Mouse (Mus musculus) limb, embryonic 11.5 days (tissue): ENCODE results near the gene Elfn1. TPM values are rescaled to one million over a fixed set of nuclear protein-coding genes. Genes with fewer than 3 reads are reported as not detected.

ENCODE experiments used
- ATAC-seq: fragments of 200-750 bp; cut with Nextera tagmentation; 2 replicates; pipeline ENCODE4 v1.8.0; 2017; ENCODE audit warnings: low read depth; ENCODE audit not compliant: insufficient number of reproducible peaks, low FRiP score, low TSS enrichment
- DNase-seq: peaks from one replicate; pipeline ENCODE4 v3.0.0-alpha.2; 2015; ENCODE audit warnings: low spot score
- H3K27ac ChIP-seq: fragments of 300-500 bp; sonication (generic); replicated peaks from 2 replicates; pipeline ENCODE4 v1.5.1; 2014; ENCODE audit warnings: low read depth, mild to moderate bottlenecking, low read length
- H3K27me3 ChIP-seq: fragments of 300-500 bp; sonication (generic); 2 replicates; pipeline ENCODE4 v1.6.1; 2014; ENCODE audit warnings: mild to moderate bottlenecking, low read length, mixed read lengths; ENCODE audit not compliant: control insufficient read depth, insufficient read depth
- H3K36me3 ChIP-seq: fragments of 300-500 bp; sonication (generic); 2 replicates; pipeline ENCODE4 v1.6.1; 2014; ENCODE audit warnings: mild to moderate bottlenecking, low read length, moderate library complexity, mixed read lengths; ENCODE audit not compliant: control insufficient read depth, insufficient read depth
- H3K4me1 ChIP-seq: fragments of 300-500 bp; sonication (generic); 2 replicates; pipeline ENCODE4 v1.6.1; 2014; ENCODE audit warnings: low read length, mixed read lengths; ENCODE audit not compliant: control insufficient read depth, insufficient read depth
- H3K4me2 ChIP-seq: fragments of 300-500 bp; sonication (generic); 2 replicates; pipeline ENCODE4 v1.6.1; 2014; ENCODE audit warnings: low read depth, mild to moderate bottlenecking, moderate library complexity; ENCODE audit not compliant: severe bottlenecking
- H3K4me3 ChIP-seq: fragments of 300-500 bp; sonication (generic); 2 replicates; pipeline ENCODE4 v1.5.1; 2014; ENCODE audit warnings: low read depth, low read length
- H3K9ac ChIP-seq: fragments of 300-500 bp; sonication (generic); 2 replicates; pipeline ENCODE4 v1.6.1; 2014; ENCODE audit warnings: mild to moderate bottlenecking, low read length
- H3K9me3 ChIP-seq: fragments of 300-500 bp; sonication (generic); 2 replicates; pipeline ENCODE4 v1.6.1; 2016; ENCODE audit warnings: low read length; ENCODE audit not compliant: control insufficient read depth
- WGBS: fragments of 180-500 bp; shearing (Covaris S2); extraction: QIAGEN DNeasy Blood & Tissue Kit; methylation state at CpG from one replicate; pipeline ENCODE4 v1.1.7; 2014; 5-methylcytosine and 5-hydroxymethylcytosine counted together
- polyA plus RNA-seq: library from polyadenylated mRNA; unstranded; fragments of >200 nt; fragmentation: Nextera tagmentation; extraction: Ambion mirVana; gene quantifications from 2 replicates; pipeline ENCODE4 v1.2.1, GENCODE M21; 2014

Gene Elfn1
- polyA plus RNA-seq, 1 experiment from 2014 or later, result 0.08 TPM

- WGBS, result 81% methylated on average over 7 of the region's 7 CpGs
- H3K9ac ChIP-seq, result no peak overlapping the region
- H3K36me3 ChIP-seq, result no peaks in the 10 kb centered on the region
- H3K27me3 ChIP-seq, result no peaks in the 10 kb centered on the region
- no peak overlapping the region for H3K4me2 ChIP-seq
- no peaks in the 10 kb centered on the region for H3K9me3 ChIP-seq
- no peak for DNase-seq
- peaks cover 10% of the 10 kb centered on the region for H3K4me1 ChIP-seq
- no peak for ATAC-seq
- no peak overlapping the region for H3K27ac ChIP-seq
- no peak overlapping the region for H3K4me3 ChIP-seq
Measured at GRCm38 (mm10) chr5:140009083-140009655, 101.4 kb downstream of the Elfn1 start.

DNA sequence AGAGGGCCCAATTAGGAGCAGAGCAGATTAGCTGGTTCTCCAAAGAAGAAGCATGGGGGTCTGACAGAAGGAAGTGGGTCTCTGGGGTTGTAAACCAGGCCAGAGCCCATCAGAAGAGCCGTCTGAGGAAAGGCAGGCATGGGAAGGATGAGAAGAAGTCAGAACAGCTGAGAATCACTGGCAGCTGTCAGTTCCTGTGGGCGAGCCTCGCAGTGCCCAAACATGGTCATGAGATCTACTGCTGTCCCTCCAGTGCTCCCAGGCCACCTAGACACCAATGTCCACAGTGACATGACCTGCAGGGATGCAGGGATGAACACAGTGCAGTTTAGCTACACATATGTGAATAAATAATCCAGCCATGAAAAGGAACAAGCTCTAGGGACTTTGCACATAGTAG is 102.7 kb downstream of the Elfn1 start:
- H3K4me1 ChIP-seq, result peaks cover 10% of the 10 kb centered on the region
- no peaks in the 10 kb centered on the region for H3K9me3 ChIP-seq
- H3K4me2 ChIP-seq, result no peak overlapping the region
- no peaks in the 10 kb centered on the region for H3K36me3 ChIP-seq
- H3K9ac ChIP-seq, result no peak overlapping the region
- no peaks in the 10 kb centered on the region for H3K27me3 ChIP-seq
- H3K4me3 ChIP-seq, result no peak overlapping the region
- ATAC-seq (no peak), DNase-seq (no peak)
- no peak overlapping the region for H3K27ac ChIP-seq
- 69% methylated on average over 3 of the region's 3 CpGs for WGBS

DNA sequence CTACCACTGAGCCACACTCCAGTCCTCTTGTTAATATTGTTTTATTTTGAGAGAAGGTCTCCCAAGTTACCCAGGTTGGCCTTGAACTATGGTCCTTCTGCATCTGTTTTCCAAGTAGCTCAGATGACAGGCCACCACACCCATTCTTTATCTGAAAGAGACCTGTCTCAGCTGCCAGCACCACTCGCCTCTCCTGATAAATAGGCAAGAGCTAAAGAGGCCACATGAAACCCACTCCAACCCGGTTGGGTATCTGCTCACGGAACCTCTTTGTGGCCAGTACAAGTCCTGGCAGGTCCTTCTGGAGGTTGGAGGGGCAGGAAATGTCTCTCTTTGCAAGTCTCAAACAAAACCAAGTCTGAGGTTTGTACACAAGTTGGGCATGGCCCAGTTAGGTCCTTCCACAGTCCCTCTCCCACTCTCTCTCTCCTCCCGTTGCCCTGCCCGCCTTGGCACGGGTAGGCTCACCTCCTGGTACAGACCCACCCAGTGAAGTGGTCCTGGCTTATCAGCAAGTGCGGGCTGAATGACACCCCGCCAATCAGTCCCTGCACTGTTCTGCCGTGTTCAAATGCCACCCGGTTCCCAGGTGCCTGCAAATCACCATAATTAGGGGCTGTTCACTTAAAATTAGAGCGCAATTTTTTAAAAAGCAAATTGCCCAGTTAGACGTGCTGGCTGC is 104.7 kb downstream of the Elfn1 start:
- 75% methylated on average over 12 of the region's 12 CpGs for WGBS
- Histone ChIP-seq H3K27me3 (no peaks in the 10 kb centered on the region), H3K4me2 (no peak overlapping the region), H3K4me3 (no peak overlapping the region), H3K9me3 (no peaks in the 10 kb centered on the region), H3K36me3 (no peaks in the 10 kb centered on the region), H3K27ac (no peak overlapping the region), H3K4me1 (peaks cover 10% of the 10 kb centered on the region), H3K9ac (no peak overlapping the region)
- ATAC-seq (no peak), DNase-seq (no peak)

- Histone ChIP-seq H3K4me1 (no peaks in the 10 kb centered on the region), H3K4me2 (no peak overlapping the region), H3K9ac (no peak overlapping the region), H3K27me3 (no peaks in the 10 kb centered on the region), H3K4me3 (no peak overlapping the region), H3K36me3 (no peaks in the 10 kb centered on the region), H3K9me3 (no peaks in the 10 kb centered on the region), H3K27ac (no peak overlapping the region)
- ATAC-seq, result no peak
- WGBS, result 65% methylated on average over 5 of the region's 5 CpGs
- DNase-seq, result no peak
Measured at GRCm38 (mm10) chr5:140013652-140014051, 105.9 kb downstream of the Elfn1 start.

DNA sequence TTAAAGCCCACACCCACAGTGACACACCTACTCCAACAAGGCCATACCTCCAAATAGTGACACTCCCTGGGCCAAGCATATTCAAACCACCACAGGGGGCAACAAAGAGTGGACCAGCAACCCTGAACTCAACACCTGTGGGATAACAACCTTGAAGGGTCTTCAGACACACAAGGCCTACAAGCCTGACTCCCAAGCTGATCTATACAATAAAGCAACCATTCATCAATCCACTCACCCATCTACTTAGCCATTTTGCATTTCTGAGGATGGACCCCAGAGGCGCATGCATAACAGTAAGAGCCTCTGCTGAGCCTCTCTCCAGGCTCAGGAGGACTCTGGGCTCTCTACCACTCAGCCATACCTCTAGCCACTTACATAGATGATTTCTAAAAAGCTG is 109.2 kb downstream of the Elfn1 start:
- Histone ChIP-seq H3K27ac (no peak overlapping the region), H3K4me3 (no peak overlapping the region), H3K36me3 (no peaks in the 10 kb centered on the region), H3K27me3 (no peaks in the 10 kb centered on the region), H3K9me3 (no peaks in the 10 kb centered on the region), H3K4me1 (no peaks in the 10 kb centered on the region), H3K4me2 (no peak overlapping the region), H3K9ac (no peak overlapping the region)
- ATAC-seq, result no peak
- WGBS, result 85% methylated on average over 1 of the region's 1 CpGs
- no peak for DNase-seq

DNA sequence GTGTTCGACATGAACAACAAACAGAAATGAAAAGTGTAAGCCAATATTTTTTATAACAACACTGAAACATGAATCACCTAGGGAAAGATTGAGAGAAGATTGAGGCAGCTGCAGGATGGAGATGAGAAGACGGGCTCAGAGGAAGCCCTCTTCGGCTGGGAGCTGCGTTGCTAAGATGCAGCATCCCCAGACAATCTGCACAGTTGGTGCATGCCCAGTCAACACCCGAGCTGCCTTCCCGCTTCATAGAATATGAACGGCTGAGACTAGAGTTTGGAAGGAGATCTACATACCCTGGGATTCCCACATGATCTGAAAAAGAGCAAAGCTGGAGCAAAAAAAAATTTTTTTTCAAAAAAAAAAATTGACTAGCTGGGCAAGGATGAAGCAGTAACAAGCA is 111.0 kb downstream of the Elfn1 start:
- no peak overlapping the region for H3K4me2 ChIP-seq
- no peaks in the 10 kb centered on the region for H3K9me3 ChIP-seq
- no peak overlapping the region for H3K27ac ChIP-seq
- H3K27me3 ChIP-seq, result no peaks in the 10 kb centered on the region
- DNase-seq, result no peak
- H3K4me3 ChIP-seq, result no peak overlapping the region
- no peak for ATAC-seq
- WGBS, result 94% methylated on average over 7 of the region's 7 CpGs
- H3K36me3 ChIP-seq, result no peaks in the 10 kb centered on the region
- no peaks in the 10 kb centered on the region for H3K4me1 ChIP-seq
- no peak overlapping the region for H3K9ac ChIP-seq

- no peak for DNase-seq
Measured at GRCm38 (mm10) chr5:140019616-140020015, 111.9 kb downstream of the Elfn1 start.

GRCm38 (mm10) chr5:140021755-140022154 is 114.0 kb downstream of the Elfn1 start:
- H3K27ac ChIP-seq, result no peak overlapping the region
- no peak for ATAC-seq
- no peak overlapping the region for H3K4me3 ChIP-seq
- no peak overlapping the region for H3K9ac ChIP-seq
- no peaks in the 10 kb centered on the region for H3K27me3 ChIP-seq
- H3K9me3 ChIP-seq, result no peaks in the 10 kb centered on the region
- 84% methylated on average over 10 of the region's 10 CpGs for WGBS
- H3K4me1 ChIP-seq, result no peaks in the 10 kb centered on the region; the same call in 1 of the 2 replicates
- no peak overlapping the region for H3K4me2 ChIP-seq
- no peaks in the 10 kb centered on the region for H3K36me3 ChIP-seq
- no peak for DNase-seq

More at GRCm38 (mm10) chr5:140019616-140020015, 111.9 kb downstream of the Elfn1 start:
- Histone ChIP-seq H3K4me3 (no peak overlapping the region), H3K9ac (no peak overlapping the region), H3K4me1 (no peaks in the 10 kb centered on the region; the same call in 1 of the 2 replicates), H3K27ac (no peak overlapping the region), H3K4me2 (no peak overlapping the region), H3K27me3 (no peaks in the 10 kb centered on the region), H3K9me3 (no peaks in the 10 kb centered on the region), H3K36me3 (no peaks in the 10 kb centered on the region)
- 86% methylated on average over 1 of the region's 1 CpGs for WGBS
- ATAC-seq, result no peak
